Mouse (Mus musculus) brain, embryonic 14.5 days (tissue): Measurements from ENCODE around the gene Tead1. TPM values are rescaled to one million over a fixed set of nuclear protein-coding genes. Genes with fewer than 3 reads are reported as not detected.
A peak's percentile ranks its signal among the peaks of the same experiment; 100 is the strongest.

Experiments used
- DNase-seq: peaks from one replicate; pipeline ENCODE4 v3.0.0-alpha.2; 2011; ENCODE audit warnings: low read depth
- CTCF ChIP-seq: fragments of 200-500 bp; IDR thresholded peaks from 2 replicates; pipeline ENCODE4 v1.5.1; 2012; ENCODE audit warnings: inconsistent platforms, mild to moderate bottlenecking, moderate library complexity, borderline replicate concordance; ENCODE audit not compliant: insufficient read depth, insufficient read length; ENCODE audit errors: extremely low read depth
- POLR2A ChIP-seq: fragments of 200-500 bp; IDR thresholded peaks from 2 replicates; pipeline ENCODE4 v1.6.1; 2012; ENCODE audit warnings: mild to moderate bottlenecking, inconsistent platforms, borderline replicate concordance; ENCODE audit not compliant: poor library complexity, insufficient read depth, insufficient read length, severe bottlenecking; ENCODE audit errors: extremely low read depth
- polyA plus RNA-seq: library from polyadenylated mRNA; depleted of rRNA; stranded (reverse); fragments of >200 nt; gene quantifications from 2 replicates; pipeline ENCODE4 v1.2.3, GENCODE M21; 2012

Gene Tead1
- polyA plus RNA-seq, 1 experiment: 27.2 TPM

GRCm38 (mm10) chr7:112813731-112814306, 134.7 kb downstream of the Tead1 start:
- DNase-seq: no peak
- TF ChIP-seq POLR2A (no peak), CTCF (no peak)

- TF ChIP-seq POLR2A (no peak), CTCF (no peak)
- DNase-seq: peak; percentile 57
These were observed 136.9 kb downstream of the Tead1 start for GRCm38 (mm10) chr7:112816016-112816415.

GRCm38 (mm10) chr7:112819833-112820232, 140.7 kb downstream of the Tead1 start:
- TF ChIP-seq CTCF: no peak
- TF ChIP-seq POLR2A: no peak
- no peak for DNase-seq

- TF ChIP-seq CTCF (no peak), POLR2A (no peak)
- peak; percentile 88 for DNase-seq
These were observed 143.8 kb downstream of the Tead1 start for GRCm38 (mm10) chr7:112822879-112823278.

GRCm38 (mm10) chr7:112823621-112824020, 144.5 kb downstream of the Tead1 start:
- DNase-seq: peak; percentile 98
- TF ChIP-seq POLR2A (no peak), CTCF (no peak)

- peak; percentile 93 for DNase-seq
- TF ChIP-seq CTCF: no peak
- TF ChIP-seq POLR2A: no peak
These were observed 146.2 kb downstream of the Tead1 start for GRCm38 (mm10) chr7:112825339-112825781.

- TF ChIP-seq POLR2A (no peak), CTCF (no peak)
- DNase-seq: peak; percentile 96
These were observed 147.2 kb downstream of the Tead1 start for GRCm38 (mm10) chr7:112826114-112826911.

- TF ChIP-seq CTCF (no peak), POLR2A (no peak)
- no peak for DNase-seq
These were observed 149.0 kb downstream of the Tead1 start for GRCm38 (mm10) chr7:112828016-112828695.

- no peak for DNase-seq
- TF ChIP-seq CTCF (no peak), POLR2A (no peak)
These were observed 149.5 kb downstream of the Tead1 start for GRCm38 (mm10) chr7:112828696-112829022.

GRCm38 (mm10) chr7:112830946-112831345, 151.8 kb downstream of the Tead1 start:
- TF ChIP-seq POLR2A: no peak
- no peak for TF ChIP-seq CTCF
- DNase-seq: no peak

- no peak for DNase-seq
- TF ChIP-seq CTCF: no peak
- no peak for TF ChIP-seq POLR2A
These were observed 152.3 kb downstream of the Tead1 start for GRCm38 (mm10) chr7:112831446-112831845.
